18 mouse cellular contexts compared by ENCODE assay signal in genomic region chr3:108782364-108782895, GRCm38 (mm10). TPM values are rescaled to one million over a fixed set of nuclear protein-coding genes. Genes with fewer than 3 reads are reported as not detected.
DNase-seq lines count a peak whose midpoint lies in the region; ATAC-seq and TF ChIP-seq lines count a peak whose summit lies in the region.
"Had no signal": no experiment of that assay in that cellular context is flagged by ENCODE, and none has a peak within 500 bp of the region (broad histone marks: within the 10 kb centered on the region; RNA-seq: fewer than 3 reads in every experiment).

No protein-coding gene starts in this region.

- H3K27me3 ChIP-seq in heart, embryonic 11.5 days (ENCODE audit: control insufficient read depth, insufficient read depth, low read length) = no peaks in the 10 kb centered on the region
- H3K27me3 ChIP-seq in liver, postnatal 0 days (ENCODE audit: insufficient read depth, low read length) = no peaks in the 10 kb centered on the region
- no peaks in the 10 kb centered on the region; the same call in 1 of the 2 replicates for H3K27me3 ChIP-seq in liver, embryonic 12.5 days (replicated peaks)
- no peaks in the 10 kb centered on the region for H3K27me3 ChIP-seq in heart, postnatal 0 days (ENCODE audit: control insufficient read depth, insufficient read depth, low read length)
- H3K27me3 ChIP-seq in stomach, embryonic 14.5 days (ENCODE audit: control insufficient read depth, insufficient read depth, low read length) = no peaks in the 10 kb centered on the region
- H3K27me3 ChIP-seq: neural tube, embryonic 15.5 days had no signal

- no peak overlapping the region for H3K9ac ChIP-seq in heart, embryonic 11.5 days (ENCODE audit: low read depth, low read length)
- H3K9ac ChIP-seq in liver, postnatal 0 days (replicated peaks) = no peak overlapping the region
- H3K9ac ChIP-seq in liver, embryonic 12.5 days = no peak overlapping the region
- H3K9ac ChIP-seq in heart, postnatal 0 days (replicated peaks; ENCODE audit: low read depth, low read length) = no peak overlapping the region
- H3K9ac ChIP-seq in stomach, embryonic 14.5 days (replicated peaks; ENCODE audit: low read depth, low read length) = no peak overlapping the region
- H3K9ac ChIP-seq: neural tube, embryonic 15.5 days had no signal

- DNase-seq in heart, postnatal 4 days = no peak
- DNase-seq in liver, postnatal 0 days = no peak
- peak; percentile 31 for DNase-seq in heart, postnatal 0 days (ENCODE audit: low spot score)
- no peak for DNase-seq in frontal cortex, adult 2 months (ENCODE audit: extremely low spot score in 1 of 2, low spot score in 1 of 2)
- DNase-seq in layer of hippocampus, adult 18-20 months (ENCODE audit: low spot score in 2 of 2) = no peak
- DNase-seq: adrenal gland, postnatal 36 days; B cell, adult 2 months; layer of hippocampus, adult 9-11 months; left cerebral cortex, postnatal 4 days; right cerebral cortex, adult 18-20 months had no signal

- peaks cover 9% of the 10 kb centered on the region for H3K4me1 ChIP-seq in heart, embryonic 11.5 days (ENCODE audit: control insufficient read depth, insufficient read depth, low read length)
- H3K4me1 ChIP-seq in liver, postnatal 0 days (ENCODE audit: insufficient read depth) = no peaks in the 10 kb centered on the region
- no peaks in the 10 kb centered on the region for H3K4me1 ChIP-seq in liver, embryonic 12.5 days
- no peaks in the 10 kb centered on the region for H3K4me1 ChIP-seq in heart, postnatal 0 days (ENCODE audit: control insufficient read depth, insufficient read depth)
- H3K4me1 ChIP-seq in stomach, embryonic 14.5 days (ENCODE audit: control insufficient read depth, insufficient read depth, low read length) = peaks cover 7% of the 10 kb centered on the region; the same call in 1 of the 2 replicates
- H3K4me1 ChIP-seq: neural tube, embryonic 15.5 days had no signal

- 0 out of 2 replicates have a peak, but pooled peaks cover 5% of the 10 kb centered on the region for H3K9me3 ChIP-seq in heart, embryonic 11.5 days (replicated peaks; ENCODE audit: control insufficient read depth, low read length)
- no peaks in the 10 kb centered on the region for H3K9me3 ChIP-seq in liver, postnatal 0 days (ENCODE audit: low read length)
- H3K9me3 ChIP-seq in liver, embryonic 12.5 days (replicated peaks) = no peaks in the 10 kb centered on the region
- peaks cover 12% of the 10 kb centered on the region for H3K9me3 ChIP-seq in heart, postnatal 0 days (replicated peaks; ENCODE audit: control insufficient read depth, low read length)
- H3K9me3 ChIP-seq in stomach, embryonic 14.5 days (ENCODE audit: control insufficient read depth, low read depth, low read length) = no peaks in the 10 kb centered on the region
- H3K9me3 ChIP-seq: neural tube, embryonic 15.5 days had no signal

- WGBS in heart, embryonic 11.5 days (ENCODE audit: insufficient replicate concordance) = 36% methylated on average over 6 of the region's 6 CpGs
- WGBS in liver, postnatal 0 days (ENCODE audit: insufficient replicate concordance) = 51% methylated on average over 6 of the region's 6 CpGs
- 65% methylated on average over 6 of the region's 6 CpGs for WGBS in liver, embryonic 12.5 days (ENCODE audit: insufficient replicate concordance)
- WGBS in heart, postnatal 0 days = 47% methylated on average over 6 of the region's 6 CpGs
- 34% methylated on average over 6 of the region's 6 CpGs for WGBS in stomach, embryonic 14.5 days

- ATAC-seq in heart, embryonic 11.5 days (replicated peaks; ENCODE audit: insufficient number of reproducible peaks, low FRiP score, low TSS enrichment) = no peak
- ATAC-seq in liver, postnatal 0 days = peak; percentile 29; the same call in 1 of the 2 replicates
- ATAC-seq in liver, embryonic 12.5 days = no peak
- ATAC-seq in heart, postnatal 0 days (ENCODE audit: insufficient read depth, low read depth) = no peak
- peak; percentile 28; the same call in 1 of the 2 replicates for ATAC-seq in stomach, embryonic 14.5 days (ENCODE audit: insufficient number of reproducible peaks, insufficient read depth, low FRiP score, low read depth)

- no peaks in the 10 kb centered on the region for H3K36me3 ChIP-seq in heart, embryonic 11.5 days (ENCODE audit: control insufficient read depth, insufficient read depth, low read length)
- no peaks in the 10 kb centered on the region for H3K36me3 ChIP-seq in liver, postnatal 0 days (replicated peaks; ENCODE audit: insufficient read depth, low read length)
- no peaks in the 10 kb centered on the region for H3K36me3 ChIP-seq in liver, embryonic 12.5 days
- H3K36me3 ChIP-seq in heart, postnatal 0 days (replicated peaks; ENCODE audit: control insufficient read depth, insufficient read depth, low read length) = no peaks in the 10 kb centered on the region
- no peaks in the 10 kb centered on the region for H3K36me3 ChIP-seq in stomach, embryonic 14.5 days (ENCODE audit: control insufficient read depth, insufficient read depth, low read length)
- H3K36me3 ChIP-seq: G1E; neural tube, embryonic 15.5 days had no signal

- no peak overlapping the region for H3K4me3 ChIP-seq in heart, embryonic 11.5 days (ENCODE audit: low read depth, low read length)
- no peak overlapping the region for H3K4me3 ChIP-seq in liver, postnatal 0 days (ENCODE audit: low read depth, low read length)
- H3K4me3 ChIP-seq in liver, embryonic 12.5 days = no peak overlapping the region
- no peak overlapping the region for H3K4me3 ChIP-seq in heart, postnatal 0 days (ENCODE audit: low read depth, low read length)
- H3K4me3 ChIP-seq in stomach, embryonic 14.5 days (ENCODE audit: low read depth, low read length) = no peak overlapping the region
- H3K4me3 ChIP-seq: neural tube, embryonic 15.5 days had no signal

- no peak for TF ChIP-seq EP300 in liver, postnatal 0 days (IDR thresholded peaks at IDR 0.05; ENCODE audit: low read depth)
- TF ChIP-seq EP300 in heart, postnatal 0 days (IDR thresholded peaks at IDR 0.05; ENCODE audit: low read depth) = no peak

- H3K27ac ChIP-seq in heart, embryonic 11.5 days (ENCODE audit: low read depth, low read length) = peak overlapping the region; percentile 47
- H3K27ac ChIP-seq in liver, postnatal 0 days (ENCODE audit: low read depth) = peak overlapping the region; percentile 48; the same call in 1 of the 2 replicates
- no peak overlapping the region for H3K27ac ChIP-seq in liver, embryonic 12.5 days
- peak overlapping the region; percentile 64 for H3K27ac ChIP-seq in heart, postnatal 0 days (ENCODE audit: low read depth)
- H3K27ac ChIP-seq in stomach, embryonic 14.5 days (ENCODE audit: low read length) = peak overlapping the region; percentile 59; the same call in 1 of the 2 replicates
- H3K27ac ChIP-seq: neural tube, embryonic 15.5 days had no signal

- H3K4me2 ChIP-seq in heart, embryonic 11.5 days = no peak overlapping the region
- no peak overlapping the region for H3K4me2 ChIP-seq in liver, postnatal 0 days (ENCODE audit: low read depth, low read length)
- H3K4me2 ChIP-seq in liver, embryonic 12.5 days = no peak overlapping the region
- H3K4me2 ChIP-seq in heart, postnatal 0 days (ENCODE audit: low read depth, low read length) = no peak overlapping the region
- no peak overlapping the region for H3K4me2 ChIP-seq in stomach, embryonic 14.5 days (replicated peaks; ENCODE audit: low read depth, low read length)
- H3K4me2 ChIP-seq: neural tube, embryonic 15.5 days had no signal

- no peak for TF ChIP-seq CTCF in liver, postnatal 0 days (IDR thresholded peaks at IDR 0.05; ENCODE audit: low read depth)
- TF ChIP-seq CTCF in heart, postnatal 0 days (IDR thresholded peaks at IDR 0.05; ENCODE audit: low read depth) = no peak

RNA-seq across cellular contexts. Expression of gene Aknad1, which starts 43.0 kb away (rescaled TPM):
- not detected in 2 replicates for polyA plus RNA-seq in heart, embryonic 11.5 days (2014; fragmentation: Nextera tagmentation; extraction: Ambion mirVana)
- under 1 TPM; 0.12 to 0.23 TPM for total RNA-seq in heart, postnatal 4 days (2021)
- polyA plus RNA-seq in liver, postnatal 0 days (2015; fragmentation: Nextera tagmentation; extraction: Ambion mirVana) = 0.06 and 0.13 TPM in 2 replicates
- polyA plus RNA-seq in liver, embryonic 12.5 days (2016; fragmentation: Nextera tagmentation; extraction: Ambion mirVana) = 0.24 and 0.37 TPM in 2 replicates
- total RNA-seq in heart, postnatal 0 days (2014; rRNA removed; ENCODE audit: low replicate concordance) = not detected in 2 replicates
- polyA plus RNA-seq in heart, postnatal 0 days (2015; fragmentation: Nextera tagmentation; extraction: Ambion mirVana) = 0.05 TPM in 1 of 2 replicates, not detected in the other
- 0.24 and 0.41 TPM in 2 replicates for polyA plus RNA-seq in stomach, embryonic 14.5 days (2014; fragmentation: Nextera tagmentation; extraction: Ambion mirVana)
- 0.02 and 0.04 TPM in 2 replicates for polyA plus RNA-seq in frontal cortex, adult 2 months (2012; rRNA removed)
- not detected for total RNA-seq in layer of hippocampus, adult 18-20 months (2021)
- total RNA-seq: adrenal gland, postnatal 36 days; common myeloid progenitor, adult 5-6 weeks; heart, adult 18-20 months; left cerebral cortex, postnatal 4 days had no signal
- polyA plus RNA-seq: G1E; inflammation-experienced regulatory T-cells, adult 6 months had no signal

RNA-seq across cellular contexts. Expression of gene Stxbp3, which starts 57.9 kb away (rescaled TPM):
- 27.8 and 29.2 TPM in 2 replicates for polyA plus RNA-seq in heart, embryonic 11.5 days (2014; fragmentation: Nextera tagmentation; extraction: Ambion mirVana)
- total RNA-seq in heart, postnatal 4 days (2021) = 10 to 100 TPM; 30.6 to 31.7 TPM
- polyA plus RNA-seq in liver, postnatal 0 days (2015; fragmentation: Nextera tagmentation; extraction: Ambion mirVana) = 18.1 and 19.3 TPM in 2 replicates
- 21.1 and 24.3 TPM in 2 replicates for polyA plus RNA-seq in liver, embryonic 12.5 days (2016; fragmentation: Nextera tagmentation; extraction: Ambion mirVana)
- total RNA-seq in heart, postnatal 0 days (2014; rRNA removed; ENCODE audit: low replicate concordance) = 12.8 and 28.1 TPM in 2 replicates
- polyA plus RNA-seq in heart, postnatal 0 days (2015; fragmentation: Nextera tagmentation; extraction: Ambion mirVana) = 26.8 and 27.9 TPM in 2 replicates
- polyA plus RNA-seq in stomach, embryonic 14.5 days (2014; fragmentation: Nextera tagmentation; extraction: Ambion mirVana) = 41.4 and 43.6 TPM in 2 replicates
- 30.2 and 33.5 TPM in 2 replicates for polyA plus RNA-seq in frontal cortex, adult 2 months (2012; rRNA removed)
- total RNA-seq in layer of hippocampus, adult 18-20 months (2021) = 10 to 100 TPM; 24.7 to 28.4 TPM

Comparison
In these comparisons a context has a peak if more than half of its experiments do, and no peak if none do; other contexts are left out.
1. ATAC-seq: peak in liver, postnatal 0 days (single experiment) and stomach, embryonic 14.5 days (single experiment); none in heart, embryonic 11.5 days (single experiment), liver, embryonic 12.5 days (single experiment) and heart, postnatal 0 days (single experiment).